Mouse (Mus musculus) adipocyte (in vitro differentiated cells): Measurements from ENCODE around the gene Myt1l.
A peak's percentile ranks its signal among the peaks of the same experiment; 100 is the strongest.

Experiments used
- DNase-seq: peaks from one replicate; pipeline ENCODE4 v3.0.0-alpha.2; 2016; ENCODE audit warnings: low spot score

Gene Myt1l

DNA sequence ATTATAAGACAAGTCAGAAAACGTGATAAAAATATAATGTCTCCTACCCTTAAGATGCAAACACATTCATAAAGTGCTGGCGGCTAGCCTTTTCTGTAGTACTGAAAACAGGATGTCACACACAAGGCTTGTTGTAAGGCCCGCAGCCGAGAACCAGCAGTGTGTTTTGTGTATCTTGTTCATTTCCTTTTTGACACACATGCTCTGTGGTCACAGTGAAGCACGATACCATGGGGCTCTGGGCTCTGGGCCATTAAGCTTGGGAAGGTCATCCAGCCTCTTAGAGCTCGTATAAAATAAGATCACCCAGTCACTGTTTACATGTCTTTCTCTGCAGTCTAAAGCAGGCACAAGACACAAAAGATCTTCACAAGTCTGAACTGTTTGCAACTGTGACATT is 288.6 kb downstream of the Myt1l start:
- no peak for DNase-seq

GRCm38 (mm10) chr12:29822216-29822615 is 294.0 kb downstream of the Myt1l start:
- no peak for DNase-seq

DNA sequence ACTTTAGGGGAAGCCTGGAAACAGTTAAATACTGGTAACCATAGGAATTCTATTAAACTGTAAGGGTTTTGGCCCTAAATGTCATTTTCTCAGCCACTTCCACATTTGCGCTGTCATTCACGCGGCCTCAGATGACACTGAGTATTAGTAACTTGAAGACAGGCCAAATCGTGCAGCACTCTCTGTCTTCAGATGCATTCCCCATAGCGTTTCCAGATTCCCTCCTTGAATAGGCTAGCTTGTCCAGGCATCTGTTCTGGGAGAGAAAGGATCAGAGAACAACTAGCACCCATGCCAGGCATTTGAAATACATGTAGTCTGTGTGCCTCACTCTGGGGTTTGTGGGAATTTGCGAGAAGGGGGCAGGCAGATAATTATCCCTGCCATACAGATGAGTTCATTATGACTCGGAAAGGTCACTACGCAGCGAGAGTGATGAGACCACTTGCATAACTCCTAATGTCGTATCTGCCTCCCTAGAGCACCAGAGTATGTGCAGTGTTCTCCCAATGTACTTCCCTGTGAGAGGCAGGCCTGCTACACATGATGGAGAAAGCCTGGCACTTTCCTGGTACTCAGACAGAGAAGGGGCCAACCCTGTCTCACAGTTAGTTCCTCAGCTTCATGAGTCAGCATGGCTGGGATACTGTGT is 295.7 kb downstream of the Myt1l start:
- no peak for DNase-seq

- DNase-seq = no peak
Measured at GRCm38 (mm10) chr12:29830571-29830970, 302.4 kb downstream of the Myt1l start.

DNA sequence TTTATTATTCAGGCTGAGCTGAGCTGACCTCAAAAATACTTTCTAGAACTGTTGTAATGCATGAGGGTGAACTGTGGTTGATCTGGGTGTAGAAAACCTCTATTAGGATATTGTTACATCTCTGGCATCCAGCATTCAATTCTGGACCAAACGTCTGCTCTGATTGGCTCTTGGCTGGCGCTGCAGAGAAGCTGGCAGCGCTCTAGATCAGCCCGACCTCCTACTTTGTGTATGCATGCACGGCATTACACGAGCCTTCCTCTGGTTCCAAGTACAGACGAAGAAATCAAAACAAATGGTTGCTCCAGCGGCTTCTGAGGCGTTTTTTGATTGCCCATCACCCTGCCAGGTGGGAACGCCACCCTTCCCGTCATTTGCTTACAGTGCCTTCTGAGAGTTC is 303.2 kb downstream of the Myt1l start:
- DNase-seq = no peak

DNA sequence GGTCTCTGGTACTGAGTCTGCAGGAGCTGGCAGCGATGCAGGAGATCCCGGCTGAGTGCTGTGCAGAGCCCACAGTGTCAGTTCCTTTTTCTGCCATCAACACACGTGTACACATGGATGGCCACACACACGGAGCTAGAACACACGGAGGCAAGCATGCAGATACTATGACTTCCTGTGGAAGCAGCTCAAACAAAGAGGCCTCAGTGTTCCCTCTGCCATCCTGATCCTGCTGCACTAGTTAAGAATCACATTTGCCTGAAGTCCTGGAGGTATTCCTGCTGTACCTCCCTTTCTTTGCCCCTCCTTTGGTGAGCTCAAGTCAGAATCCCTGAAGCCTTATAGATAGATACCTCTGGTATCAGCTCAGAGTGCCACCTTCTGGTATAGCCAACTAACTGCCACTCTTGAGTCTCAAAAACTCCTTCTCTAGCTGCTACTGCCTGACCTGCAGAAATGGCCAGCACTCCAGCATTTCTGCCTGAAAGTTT is 309.2 kb downstream of the Myt1l start:
- DNase-seq = peak; percentile 17

- DNase-seq = no peak
Measured at GRCm38 (mm10) chr12:29838421-29838820, 310.2 kb downstream of the Myt1l start.

DNA sequence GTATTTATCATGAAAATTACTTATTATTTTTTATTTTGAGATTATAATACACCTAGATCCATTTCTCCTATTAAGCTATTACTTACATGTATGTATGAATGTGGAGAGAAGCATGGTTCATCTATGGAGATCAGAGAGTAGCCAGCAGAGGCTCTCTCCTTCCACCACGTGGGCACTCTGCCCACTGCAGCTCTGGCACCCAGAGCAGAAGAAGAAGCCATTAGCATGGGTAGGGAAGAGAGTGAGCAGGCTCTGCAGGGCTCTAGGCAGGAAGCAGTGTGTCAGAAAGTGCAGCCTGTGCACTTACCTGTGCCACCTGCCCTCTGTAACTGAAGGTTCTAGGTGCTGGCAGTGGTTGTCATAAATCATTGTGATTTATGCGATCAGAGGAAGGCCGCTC is 321.8 kb downstream of the Myt1l start:
- no peak for DNase-seq

GRCm38 (mm10) chr12:29854151-29854585 is 326.0 kb downstream of the Myt1l start:
- no peak for DNase-seq

- DNase-seq = peak; percentile 31
Measured at GRCm38 (mm10) chr12:29855007-29855406, 326.8 kb downstream of the Myt1l start.

GRCm38 (mm10) chr12:29860986-29861385 is 332.8 kb downstream of the Myt1l start:
- DNase-seq = no peak

DNA sequence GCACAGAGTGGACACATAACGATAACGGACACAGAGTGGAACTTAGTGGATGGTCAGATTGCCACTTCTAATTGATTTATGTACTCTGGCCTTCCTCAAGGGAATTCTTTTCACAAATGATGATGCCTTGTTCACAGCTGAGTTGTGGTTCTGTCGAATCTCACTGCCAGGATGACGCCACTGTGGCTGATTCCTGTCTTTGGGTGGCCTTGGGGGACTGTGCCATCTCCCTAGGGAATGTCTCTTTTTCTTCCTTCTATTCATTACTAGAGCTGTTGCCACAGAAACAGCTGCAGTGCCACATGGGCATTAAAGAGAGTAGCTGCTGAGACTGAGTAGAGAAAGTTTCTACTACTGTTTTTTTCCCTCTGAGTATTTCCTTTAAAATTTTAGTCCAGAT is 340.1 kb downstream of the Myt1l start:
- DNase-seq = no peak

GRCm38 (mm10) chr12:29868781-29869180 is 340.6 kb downstream of the Myt1l start:
- DNase-seq = no peak

GRCm38 (mm10) chr12:29872156-29872815 is 344.1 kb downstream of the Myt1l start:
- no peak for DNase-seq

DNA sequence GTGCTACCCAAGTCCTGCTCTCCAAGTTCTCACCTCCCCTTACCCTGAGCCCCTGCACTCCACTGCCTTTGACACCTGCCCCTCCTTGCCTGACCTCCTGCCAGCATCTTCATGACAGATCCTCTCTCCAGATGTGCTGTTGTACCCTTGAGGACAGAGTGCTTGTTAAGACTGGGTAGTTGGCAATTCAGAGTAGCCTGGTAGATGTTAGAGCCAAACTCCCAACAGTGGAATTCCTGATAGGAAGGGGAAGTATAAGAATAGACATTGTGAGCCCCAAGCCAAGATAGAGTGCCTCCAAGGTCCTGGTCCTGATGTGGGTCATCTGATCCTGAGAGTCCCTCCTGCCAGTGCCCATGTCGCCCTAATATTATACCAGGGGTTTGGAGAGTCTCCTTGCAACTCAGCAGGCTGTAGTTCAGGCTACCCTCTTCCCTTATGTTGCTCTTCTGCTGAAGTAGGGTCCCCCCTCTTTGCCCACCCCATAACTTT is 345.1 kb downstream of the Myt1l start:
- DNase-seq = no peak

DNA sequence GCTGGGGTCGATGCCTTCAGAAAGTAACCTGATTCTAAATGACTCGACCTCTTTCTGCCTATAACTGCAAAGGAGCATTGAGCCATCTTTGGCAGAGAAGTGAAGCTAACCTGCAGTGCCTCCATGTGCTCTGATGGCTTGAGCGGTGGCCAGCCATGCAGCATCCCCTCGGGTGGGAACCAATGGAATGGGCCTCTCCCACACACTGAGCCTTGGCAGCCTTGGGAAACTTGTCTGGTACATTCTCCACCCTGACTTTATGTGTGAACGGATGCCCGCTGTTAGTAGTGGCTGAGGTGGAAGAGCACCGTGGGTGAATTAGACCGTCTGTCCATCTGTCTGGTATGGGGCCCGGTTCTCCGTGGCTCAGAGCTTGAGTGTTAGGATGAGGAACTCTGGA is 349.8 kb downstream of the Myt1l start:
- no peak for DNase-seq

DNA sequence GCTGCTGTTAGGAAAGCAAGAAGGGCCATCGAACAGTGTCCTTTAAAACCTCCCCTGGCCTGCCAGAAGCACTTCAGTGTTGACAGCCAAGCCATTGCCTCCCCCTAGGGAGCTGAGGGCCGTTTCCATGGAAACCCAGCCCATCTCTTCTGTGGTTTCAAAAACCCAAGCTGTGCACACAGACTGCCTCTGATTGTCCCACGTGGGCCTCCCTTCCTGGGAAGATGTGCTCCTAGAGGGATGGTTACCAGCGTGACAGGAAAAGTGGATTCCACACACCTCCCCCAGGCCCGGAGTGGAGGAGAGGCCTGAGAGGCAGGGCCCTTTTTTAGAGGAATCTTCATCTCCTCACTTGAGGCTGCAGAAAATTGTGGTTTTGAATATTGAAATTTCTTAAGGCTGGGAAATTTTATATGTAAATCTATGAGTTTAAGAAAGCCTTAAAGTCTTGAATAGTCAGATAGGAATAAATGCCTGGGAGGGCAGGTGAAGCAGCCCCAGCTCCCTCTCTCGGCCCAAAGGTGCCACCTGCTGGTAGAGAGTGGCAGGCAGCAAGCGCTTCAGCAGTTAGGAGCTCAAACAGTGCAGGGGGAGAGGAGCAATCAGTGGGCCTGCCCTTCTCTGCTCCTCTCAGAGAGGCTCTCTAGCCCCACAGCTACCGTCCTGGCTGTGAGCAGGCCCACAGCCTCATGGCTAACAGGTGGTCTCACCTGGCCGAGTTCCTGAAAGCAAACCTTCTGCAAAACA is 354.9 kb downstream of the Myt1l start:
- DNase-seq = peak; percentile 49

GRCm38 (mm10) chr12:29884376-29884775 is 356.2 kb downstream of the Myt1l start:
- DNase-seq = no peak

- DNase-seq = peak; percentile 59
Measured at GRCm38 (mm10) chr12:29894669-29895068, 366.5 kb downstream of the Myt1l start.

- no peak for DNase-seq
Measured at GRCm38 (mm10) chr12:29897533-29898085, 369.4 kb downstream of the Myt1l start.

GRCm38 (mm10) chr12:29904101-29904874 is 376.1 kb downstream of the Myt1l start:
- peak; percentile 10 for DNase-seq

DNA sequence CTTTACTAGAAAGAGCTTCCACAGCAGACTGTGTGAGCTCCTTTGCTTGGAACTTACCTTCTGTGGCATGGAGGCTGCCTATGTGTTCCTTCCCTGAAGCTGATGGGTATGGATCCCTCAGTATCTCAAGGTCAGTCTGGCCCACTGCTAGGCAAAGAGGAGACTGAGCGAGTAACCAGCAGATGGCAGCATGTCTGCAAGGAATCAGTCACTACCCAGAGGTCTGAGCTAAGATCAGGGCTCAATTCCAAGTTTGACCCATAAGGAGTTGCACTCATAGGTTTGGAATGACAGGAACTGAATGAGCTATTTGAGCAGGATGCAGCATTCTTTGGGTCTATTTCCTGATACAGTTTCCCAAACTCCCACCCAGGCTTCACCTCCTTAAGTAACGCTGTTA is 378.9 kb downstream of the Myt1l start:
- DNase-seq = peak; percentile 82
